Mouse (Mus musculus) intestine, embryonic 16.5 days (tissue): ENCODE data around the gene Mesp1. TPM values are rescaled to one million over a fixed set of nuclear protein-coding genes. Genes with fewer than 3 reads are reported as not detected.
A peak's percentile ranks its signal among the peaks of the same experiment; 100 is the strongest.

ENCODE experiments used
- ATAC-seq: fragments of 200-750 bp; cut with Nextera tagmentation; 2 replicates; pipeline ENCODE4 v1.8.0; 2017; ENCODE audit warnings: moderate TSS enrichment, moderate library complexity
- H3K27ac ChIP-seq: fragments of 300-500 bp; sonication (generic); 2 replicates; pipeline ENCODE4 v1.5.1; 2014; ENCODE audit warnings: mild to moderate bottlenecking, low read length
- H3K27me3 ChIP-seq: fragments of 300-500 bp; sonication (generic); replicated peaks from 2 replicates; pipeline ENCODE4 v1.6.1; 2014; ENCODE audit warnings: low read length, control low read depth, mixed read lengths; ENCODE audit not compliant: control insufficient read depth, insufficient read depth
- H3K36me3 ChIP-seq: fragments of 300-500 bp; sonication (generic); 2 replicates; pipeline ENCODE4 v1.6.1; 2014; ENCODE audit warnings: low read length, control low read depth; ENCODE audit not compliant: control insufficient read depth, insufficient read depth
- H3K4me1 ChIP-seq: fragments of 300-500 bp; sonication (generic); 2 replicates; pipeline ENCODE4 v1.6.1; 2014; ENCODE audit warnings: low read length, control low read depth, mixed read lengths; ENCODE audit not compliant: control insufficient read depth, insufficient read depth
- H3K4me2 ChIP-seq: fragments of 300-500 bp; sonication (generic); 2 replicates; pipeline ENCODE4 v1.6.1; 2014; ENCODE audit warnings: low read depth, low read length, control low read depth
- H3K4me3 ChIP-seq: fragments of 300-500 bp; sonication (generic); 2 replicates; pipeline ENCODE4 v1.5.1; 2014; ENCODE audit warnings: mild to moderate bottlenecking, low read length
- H3K9ac ChIP-seq: fragments of 300-500 bp; sonication (generic); 2 replicates; pipeline ENCODE4 v1.6.1; 2014; ENCODE audit warnings: low read depth, low read length
- H3K9me3 ChIP-seq: fragments of 300-500 bp; sonication (generic); 2 replicates; pipeline ENCODE4 v1.6.1; 2016; ENCODE audit warnings: low read length, control low read depth; ENCODE audit not compliant: control insufficient read depth
- WGBS: fragments of 180-500 bp; shearing (Covaris S2); extraction: QIAGEN DNeasy Blood & Tissue Kit; methylation state at CpG from one replicate; pipeline ENCODE4 v1.1.7; 2014; 5-methylcytosine and 5-hydroxymethylcytosine counted together
- polyA plus RNA-seq: library from polyadenylated mRNA; unstranded; fragments of >200 nt; fragmentation: Nextera tagmentation; extraction: Ambion mirVana; gene quantifications from 2 replicates; pipeline ENCODE4 v1.2.1, GENCODE M21; 2015

Gene Mesp1
- polyA plus RNA-seq, 1 experiment from 2014 or later: not detected

GRCm38 (mm10) chr7:79819996-79820395 is 26.4 kb upstream of the Mesp1 start:
- peak; percentile 21 for ATAC-seq
- no peaks in the 10 kb centered on the region for H3K27me3 ChIP-seq
- 58% methylated on average over 11 of the region's 11 CpGs for WGBS
- no peaks in the 10 kb centered on the region for H3K9me3 ChIP-seq
- H3K4me1 ChIP-seq: peaks cover 19% of the 10 kb centered on the region
- peak overlapping the region; percentile 54 for H3K27ac ChIP-seq
- peaks cover 3% of the 10 kb centered on the region; the same call in 1 of the 2 replicates for H3K36me3 ChIP-seq
- H3K4me3 ChIP-seq: no peak overlapping the region
- H3K9ac ChIP-seq: no peak overlapping the region
- H3K4me2 ChIP-seq: no peak overlapping the region

DNA sequence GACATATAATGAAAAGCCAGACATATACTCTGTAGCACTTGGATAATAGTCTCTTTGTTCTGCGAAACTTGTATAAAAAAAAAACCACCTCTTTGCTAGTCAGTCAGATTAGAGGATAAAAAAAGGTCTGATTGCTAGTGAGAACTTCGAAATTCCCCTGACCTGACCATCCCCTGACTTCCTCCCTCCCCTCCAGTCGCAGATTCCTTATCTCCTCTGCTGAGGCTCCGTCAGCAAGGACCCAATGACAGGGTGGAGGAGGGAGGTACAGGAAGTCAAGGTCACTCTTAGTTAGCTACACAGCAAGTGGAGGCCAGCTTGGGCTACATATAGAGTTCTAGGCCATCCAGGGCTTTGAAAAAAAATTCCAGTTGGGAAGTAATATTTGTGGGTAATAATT is 25.9 kb upstream of the Mesp1 start:
- Histone ChIP-seq H3K4me2 (no peak overlapping the region), H3K9me3 (no peaks in the 10 kb centered on the region), H3K27me3 (no peaks in the 10 kb centered on the region), H3K36me3 (peaks cover 2% of the 10 kb centered on the region; the same call in 1 of the 2 replicates), H3K9ac (no peak overlapping the region), H3K27ac (peak overlapping the region; percentile 54), H3K4me1 (peaks cover 20% of the 10 kb centered on the region), H3K4me3 (no peak overlapping the region)
- peak; percentile 90 for ATAC-seq
- WGBS: 26% methylated on average over 4 of the region's 4 CpGs

DNA sequence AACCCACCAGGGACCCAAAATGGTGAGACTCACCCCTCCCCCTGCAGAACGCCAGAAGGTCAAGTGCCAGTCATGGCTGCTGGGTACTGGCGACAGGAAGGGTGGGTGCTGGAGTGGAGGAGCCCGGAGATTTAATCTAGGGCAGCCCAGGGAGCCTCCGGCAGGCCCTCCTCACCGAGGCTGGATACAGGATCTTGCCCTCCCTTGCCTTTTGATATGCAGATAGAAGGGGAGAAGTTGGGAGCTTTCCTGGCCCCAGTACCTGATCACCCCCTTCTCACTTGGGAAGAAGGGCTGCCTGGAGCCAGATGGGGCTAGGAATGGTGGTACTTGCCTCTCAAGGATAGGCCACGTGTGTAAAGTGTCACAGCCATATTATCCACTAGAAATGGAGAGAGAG is 24.7 kb upstream of the Mesp1 start:
- WGBS: 16% methylated on average over 6 of the region's 6 CpGs
- no peak overlapping the region for H3K4me3 ChIP-seq
- H3K4me1 ChIP-seq: peaks cover 23% of the 10 kb centered on the region
- H3K36me3 ChIP-seq: no peaks in the 10 kb centered on the region
- H3K4me2 ChIP-seq: no peak overlapping the region
- H3K9ac ChIP-seq: peak overlapping the region; percentile 22; the same call in 1 of the 2 replicates
- H3K27me3 ChIP-seq: no peaks in the 10 kb centered on the region
- H3K9me3 ChIP-seq: no peaks in the 10 kb centered on the region
- no peak overlapping the region for H3K27ac ChIP-seq
- no peak for ATAC-seq

DNA sequence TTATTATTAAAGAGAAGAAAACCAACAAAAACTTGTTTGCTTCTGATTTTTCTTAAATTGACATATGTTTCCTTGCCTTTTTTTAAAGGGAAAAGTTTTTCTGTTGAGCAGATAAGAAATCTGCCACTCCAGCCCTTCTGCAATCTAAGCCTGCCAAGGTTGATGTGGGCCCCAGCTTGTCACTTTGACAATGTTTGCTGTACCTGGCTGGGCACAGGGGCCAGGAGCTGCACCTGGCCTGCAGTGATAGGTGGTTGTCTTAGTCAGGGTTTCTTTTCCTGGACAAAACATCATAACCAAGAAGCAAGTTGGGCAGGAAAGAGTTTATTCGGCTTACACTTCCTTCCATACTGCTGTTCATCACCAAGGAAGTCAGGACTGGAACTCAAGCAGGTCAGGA is 19.8 kb upstream of the Mesp1 start:
- H3K9ac ChIP-seq: no peak overlapping the region
- no peak overlapping the region for H3K4me3 ChIP-seq
- H3K36me3 ChIP-seq: no peaks in the 10 kb centered on the region
- peak; percentile 78 for ATAC-seq
- peak overlapping the region; percentile 14; the same call in 1 of the 2 replicates for H3K27ac ChIP-seq
- 61% methylated on average over 1 of the region's 1 CpGs for WGBS
- H3K9me3 ChIP-seq: no peaks in the 10 kb centered on the region
- H3K4me2 ChIP-seq: no peak overlapping the region
- H3K27me3 ChIP-seq: peaks cover 12% of the 10 kb centered on the region; the same call in 1 of the 2 replicates
- H3K4me1 ChIP-seq: peaks cover 15% of the 10 kb centered on the region

DNA sequence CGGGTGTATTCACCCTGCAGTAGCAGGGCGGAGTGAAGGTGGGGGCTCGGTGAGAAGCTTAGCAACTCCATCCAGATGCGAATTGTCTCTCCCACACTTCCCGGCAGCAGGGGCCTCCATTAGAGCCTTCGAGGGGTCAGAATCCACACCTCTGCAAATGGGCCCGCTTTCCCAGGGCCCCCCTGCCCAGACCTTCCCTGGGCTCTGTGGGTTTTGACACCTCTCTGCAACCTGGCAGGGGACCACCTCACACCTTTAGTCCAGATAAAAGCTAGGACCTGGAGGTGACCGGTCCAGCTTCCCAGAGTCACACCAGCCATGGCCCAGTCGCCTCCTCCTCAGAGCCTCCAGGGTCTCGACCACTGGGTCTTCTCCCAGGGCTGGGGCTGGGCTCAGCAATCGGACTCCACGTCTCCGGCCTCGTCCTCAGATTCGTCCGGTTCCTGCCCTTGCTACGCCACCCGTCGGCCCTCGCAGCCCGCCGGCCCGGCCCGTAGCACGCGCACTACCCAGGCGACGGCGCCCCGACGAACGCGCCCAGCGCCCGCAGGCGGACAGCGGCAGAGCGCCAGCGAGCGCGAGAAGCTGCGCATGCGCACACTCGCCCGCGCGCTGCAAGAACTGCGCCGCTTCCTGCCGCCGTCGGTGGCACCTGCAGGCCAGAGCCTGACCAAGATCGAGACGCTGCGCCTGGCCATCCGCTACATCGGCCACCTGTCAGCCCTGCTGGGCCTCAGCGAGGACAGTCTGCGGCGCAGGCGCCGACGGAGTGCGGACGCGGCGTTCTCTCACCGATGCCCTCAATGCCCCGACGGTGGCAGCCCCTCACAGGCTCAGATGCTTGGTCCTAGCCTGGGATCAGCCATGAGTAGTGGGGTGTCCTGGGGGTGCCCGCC is 17.3 kb upstream of the Mesp1 start, which contains the start of gene Mesp2:
Gene Mesp2 (plus strand): TSS at position 117 of the 896 bp plus-strand sequence.
- H3K9ac ChIP-seq: peak within 1 kb of the TSS; percentile 73
- H3K27ac ChIP-seq: no peak within 1 kb of the TSS
- no peaks in the 10 kb centered on the region for H3K9me3 ChIP-seq
- H3K4me1 ChIP-seq: peaks cover 12% of the 10 kb centered on the region
- 13% methylated on average over 71 of the region's 71 CpGs for WGBS
- H3K4me3 ChIP-seq: peak within 1 kb of the TSS; percentile 41
- peaks cover 12% of the 10 kb centered on the region; the same call in 1 of the 2 replicates for H3K27me3 ChIP-seq
- ATAC-seq: peak; percentile 52
- no peaks in the 10 kb centered on the region for H3K36me3 ChIP-seq
- H3K4me2 ChIP-seq: peak within 1 kb of the TSS; percentile 69

- Histone ChIP-seq H3K27me3 (peaks cover 12% of the 10 kb centered on the region; the same call in 1 of the 2 replicates), H3K9me3 (no peaks in the 10 kb centered on the region), H3K4me3 (no peak overlapping the region), H3K36me3 (no peaks in the 10 kb centered on the region), H3K4me1 (peaks cover 7% of the 10 kb centered on the region), H3K9ac (no peak overlapping the region), H3K27ac (no peak overlapping the region), H3K4me2 (no peak overlapping the region)
- 88% methylated on average over 7 of the region's 7 CpGs for WGBS
- no peak for ATAC-seq
Measured at GRCm38 (mm10) chr7:79808561-79808960, 15.0 kb upstream of the Mesp1 start.

- Histone ChIP-seq H3K27ac (no peak overlapping the region), H3K4me1 (no peaks in the 10 kb centered on the region), H3K36me3 (no peaks in the 10 kb centered on the region), H3K4me3 (no peak overlapping the region), H3K9ac (no peak overlapping the region), H3K4me2 (no peak overlapping the region), H3K9me3 (no peaks in the 10 kb centered on the region), H3K27me3 (no peaks in the 10 kb centered on the region)
- 43% methylated on average over 2 of the region's 2 CpGs for WGBS
- ATAC-seq: no peak
Measured at GRCm38 (mm10) chr7:79803887-79804286, 10.3 kb upstream of the Mesp1 start.

DNA sequence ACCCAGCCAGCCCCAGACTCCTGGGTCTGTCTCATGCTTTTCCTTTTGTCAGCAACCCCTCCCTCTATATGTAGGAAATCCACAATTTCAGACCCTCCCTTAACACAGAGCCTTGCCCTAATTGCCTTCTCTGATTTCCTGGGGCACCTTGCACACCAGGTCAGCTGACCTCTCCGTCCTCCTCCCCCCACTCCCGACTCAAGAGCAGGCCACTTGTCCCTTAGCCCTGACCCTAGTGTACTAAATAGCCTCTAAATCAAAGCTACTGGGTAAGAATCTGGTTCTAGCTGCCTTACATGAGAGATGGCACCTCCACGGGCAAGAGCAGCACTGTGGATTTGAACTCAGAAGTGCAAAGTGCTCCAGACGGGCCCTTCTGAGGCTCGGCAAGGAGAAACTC is 8.4 kb upstream of the Mesp1 start:
- H3K4me3 ChIP-seq: no peak overlapping the region

DNA sequence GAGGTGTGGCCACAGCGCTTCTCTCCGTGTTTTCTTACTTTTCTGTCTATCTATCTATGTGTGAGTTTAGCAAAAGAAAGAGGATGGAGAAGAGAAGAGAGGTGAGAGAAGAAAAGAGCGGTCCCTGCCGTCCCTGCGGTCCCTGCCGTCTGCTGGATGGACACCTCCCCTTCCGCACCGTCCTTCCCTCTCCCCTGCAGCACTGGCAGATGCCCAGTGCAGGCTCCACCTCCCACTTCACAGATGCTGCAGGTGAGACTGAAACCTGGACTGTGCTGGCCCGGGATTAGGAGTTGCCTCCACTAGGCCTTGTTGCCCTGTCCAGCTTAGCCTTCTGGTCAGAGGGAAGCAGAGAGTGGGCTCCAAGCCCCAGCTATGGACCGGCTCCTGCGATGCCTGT is 7.8 kb upstream of the Mesp1 start:
- Histone ChIP-seq H3K4me2 (no peak overlapping the region), H3K36me3 (no peaks in the 10 kb centered on the region), H3K4me1 (no peaks in the 10 kb centered on the region), H3K27ac (no peak overlapping the region), H3K9me3 (no peaks in the 10 kb centered on the region), H3K4me3 (no peak overlapping the region), H3K27me3 (no peaks in the 10 kb centered on the region), H3K9ac (no peak overlapping the region)
- ATAC-seq: no peak
- WGBS: 71% methylated on average over 11 of the region's 11 CpGs

More for the DNA sequence above, 8.4 kb upstream of the Mesp1 start:
- no peak for ATAC-seq
- H3K9me3 ChIP-seq: no peaks in the 10 kb centered on the region
- no peaks in the 10 kb centered on the region for H3K27me3 ChIP-seq
- H3K36me3 ChIP-seq: no peaks in the 10 kb centered on the region
- WGBS: 68% methylated on average over 5 of the region's 5 CpGs
- H3K4me1 ChIP-seq: no peaks in the 10 kb centered on the region
- H3K9ac ChIP-seq: no peak overlapping the region
- no peak overlapping the region for H3K27ac ChIP-seq
- H3K4me2 ChIP-seq: no peak overlapping the region
